Mouse (Mus musculus) R1 (cell line): Measurements from ENCODE around the gene Tmem14c.

Experiments used
- DNase-seq: peaks from one replicate; pipeline ENCODE4 v3.0.0-alpha.2; 2018; ENCODE audit warnings: low read depth, low spot score

Tmem14c gene

GRCm38 (mm10) chr13:41008271-41008670 is 7.8 kb upstream of the Tmem14c start:
- no peak for DNase-seq

GRCm38 (mm10) chr13:41008946-41009345 is 7.1 kb upstream of the Tmem14c start:
- peak; percentile 68 for DNase-seq

- no peak for DNase-seq
Measured at GRCm38 (mm10) chr13:41016797-41017405, 809 bp downstream of the Tmem14c start.

DNA sequence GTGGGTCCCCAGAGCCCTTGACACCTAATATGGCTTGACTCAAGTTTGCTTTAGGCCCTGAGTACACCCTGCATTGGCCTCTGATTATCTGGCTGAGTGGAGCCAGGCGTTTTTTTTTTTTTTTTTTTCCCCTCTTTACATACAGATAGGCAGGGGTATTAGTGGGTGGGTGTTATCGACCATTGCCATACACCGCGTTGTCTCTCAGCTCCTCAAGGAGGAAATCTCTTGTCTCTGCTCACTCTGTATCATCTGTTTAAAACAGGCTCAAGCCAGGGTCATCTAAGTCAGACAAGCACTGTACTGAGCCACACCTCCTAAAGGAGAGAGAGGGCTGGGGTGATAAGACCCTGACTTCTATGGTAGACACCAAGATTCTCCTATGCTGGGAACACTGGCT is 1.7 kb downstream of the Tmem14c start:
- DNase-seq = no peak

- DNase-seq = no peak
Measured at GRCm38 (mm10) chr13:41018236-41018635, 2.1 kb downstream of the Tmem14c start.

GRCm38 (mm10) chr13:41018756-41019591 is 2.9 kb downstream of the Tmem14c start:
- no peak for DNase-seq

DNA sequence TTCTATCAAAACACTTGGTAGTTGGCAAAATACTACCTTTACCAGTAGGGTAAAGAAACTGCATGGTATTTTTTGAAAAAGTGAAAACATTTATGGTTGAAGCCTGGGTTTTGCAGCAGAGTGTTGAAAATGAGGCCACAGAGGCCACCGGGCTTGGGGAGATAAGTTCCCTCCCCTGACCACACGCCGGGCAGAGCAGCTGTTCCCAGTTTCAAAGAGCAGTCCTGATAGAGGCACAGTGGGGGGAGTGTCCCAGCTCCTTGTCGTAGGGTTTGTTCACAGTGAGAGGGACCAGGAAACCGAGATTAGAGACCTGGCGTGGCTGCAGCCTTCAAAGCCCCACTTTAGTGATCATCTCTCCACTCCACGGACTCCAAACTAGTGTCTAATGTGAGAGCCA is 4.4 kb downstream of the Tmem14c start:
- DNase-seq = no peak

GRCm38 (mm10) chr13:41021607-41022006 is 5.5 kb downstream of the Tmem14c start:
- no peak for DNase-seq

DNA sequence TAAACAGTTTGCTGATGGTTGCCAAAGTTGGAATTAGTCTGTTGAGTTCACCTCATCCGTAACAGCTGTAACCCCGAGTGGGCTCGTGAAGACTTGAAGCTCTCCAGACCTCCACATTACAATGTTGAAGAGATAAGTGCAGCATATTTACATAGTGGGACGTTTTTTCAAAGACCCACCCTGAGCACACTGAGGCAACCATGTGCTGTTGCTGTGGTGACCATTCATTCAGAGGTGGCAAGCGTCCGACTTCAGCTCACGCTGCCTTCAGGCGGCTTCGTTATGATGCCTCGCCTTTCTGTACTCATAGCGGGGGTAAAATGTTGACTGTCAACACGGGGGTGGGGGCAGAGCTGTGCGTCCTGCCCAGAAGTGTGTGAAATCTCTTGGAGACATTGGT is 6.0 kb downstream of the Tmem14c start:
- DNase-seq = peak; percentile 64

GRCm38 (mm10) chr13:41030098-41030497 is 14.0 kb downstream of the Tmem14c start:
- no peak for DNase-seq

DNA sequence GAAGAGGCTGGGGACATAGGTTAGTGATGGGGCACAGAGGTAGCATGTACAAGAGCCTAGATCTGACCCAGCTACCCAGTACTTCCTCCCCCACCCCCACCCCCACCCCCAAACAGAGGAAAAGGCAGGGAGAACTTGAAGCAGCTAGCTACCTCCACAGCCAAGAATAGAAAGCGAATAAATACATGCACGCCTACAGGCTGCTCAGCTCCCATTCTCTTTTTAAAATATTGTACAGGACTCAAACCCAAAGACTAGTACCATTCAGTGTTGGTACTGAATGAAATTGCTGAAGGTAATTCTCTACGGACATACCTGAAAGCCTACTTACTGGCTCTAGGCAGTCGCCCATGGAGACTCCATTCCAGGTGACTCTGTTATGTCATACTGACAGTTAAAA is 26.4 kb downstream of the Tmem14c start:
- DNase-seq = no peak

- DNase-seq = no peak
Measured at GRCm38 (mm10) chr13:41045901-41046300, 29.8 kb downstream of the Tmem14c start.

- no peak for DNase-seq
Measured at GRCm38 (mm10) chr13:41047280-41047679, 31.2 kb downstream of the Tmem14c start.

GRCm38 (mm10) chr13:41051965-41052364 is 35.9 kb downstream of the Tmem14c start:
- no peak for DNase-seq

DNA sequence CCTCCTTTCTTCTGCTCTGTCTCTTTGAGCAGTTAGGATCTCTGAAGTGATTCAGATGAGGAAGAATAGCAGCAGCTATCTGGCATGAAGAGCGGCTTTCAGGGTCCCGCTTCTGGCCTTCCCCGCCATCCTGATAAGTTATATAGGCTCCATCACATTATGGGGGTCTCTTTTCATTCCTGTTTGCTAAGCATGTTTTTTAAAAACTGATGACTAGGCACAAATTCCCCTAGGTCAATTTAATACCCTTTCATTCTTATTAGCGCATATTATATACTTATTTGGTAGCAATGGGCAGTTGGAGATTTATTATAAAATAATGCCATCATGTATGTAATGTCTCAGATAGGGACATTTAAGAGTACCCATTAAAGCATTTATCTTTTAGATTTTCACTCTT is 51.5 kb downstream of the Tmem14c start:
- no peak for DNase-seq

DNA sequence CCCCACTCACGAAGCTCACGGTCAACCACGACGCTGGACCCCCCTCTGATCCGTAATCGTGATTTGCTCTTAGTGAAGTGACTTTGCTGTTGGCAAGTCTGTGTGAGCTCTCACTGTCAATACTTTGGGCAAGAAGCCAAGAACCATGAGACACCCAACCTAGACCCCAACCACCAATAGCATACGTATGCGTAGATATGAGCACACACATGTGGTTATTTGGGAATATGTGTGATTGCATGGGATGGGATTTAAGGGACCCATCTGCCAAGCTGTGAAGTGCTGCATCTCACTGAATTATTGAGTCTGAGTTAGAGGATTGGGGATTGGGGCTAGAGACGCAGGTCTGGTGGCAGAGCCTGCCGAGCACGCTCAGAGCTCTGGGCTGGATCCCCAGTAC is 55.5 kb downstream of the Tmem14c start:
- no peak for DNase-seq
